Comparison of ENCODE assay signal across 13 mouse cellular contexts in genomic region chr5:25652435-25652834, GRCm38 (mm10). TPM values are rescaled to one million over a fixed set of nuclear protein-coding genes. Genes with fewer than 3 reads are reported as not detected.
A peak's percentile ranks its signal among the peaks of the same experiment; 100 is the strongest.
DNase-seq lines count a peak whose midpoint lies in the region; ATAC-seq and TF ChIP-seq lines count a peak whose summit lies in the region.
"Had no signal": no experiment of that assay in that cellular context is flagged by ENCODE, and none has a peak within 500 bp of the region (broad histone marks: within the 10 kb centered on the region; RNA-seq: fewer than 3 reads in every experiment).

No protein-coding gene starts in this region.

- H3K9me3 ChIP-seq in forebrain, postnatal 0 days (ENCODE audit: low read length): no peaks in the 10 kb centered on the region
- no peaks in the 10 kb centered on the region for H3K9me3 ChIP-seq in midbrain, embryonic 16.5 days (replicated peaks; ENCODE audit: control insufficient read depth, low read length, poor library complexity, severe bottlenecking)

- peak; percentile 12 for DNase-seq in left cerebral cortex, adult 11 months (ENCODE audit: low spot score)
- no peak for DNase-seq in left cerebral cortex, adult 18-20 months (ENCODE audit: low spot score in 2 of 2)
- DNase-seq in forebrain, postnatal 0 days: peak; percentile 75
- peak; percentile 66 to 89 for DNase-seq in layer of hippocampus, postnatal 14 days (ENCODE audit: low spot score in 2 of 2)
- DNase-seq in right cerebral cortex, postnatal 36 days (ENCODE audit: low spot score in 2 of 2): peak; percentile 6 to 23
- DNase-seq in adipocyte (ENCODE audit: low spot score): no peak
- DNase-seq in lung, postnatal 25 days (ENCODE audit: low spot score): no peak
- DNase-seq: adrenal gland, postnatal 14 days; cerebellum, adult 11-12 months; kidney, adult 8-10 months; thymus, postnatal 14 days had no signal

- 28% methylated on average over 7 of the region's 7 CpGs for WGBS in forebrain, postnatal 0 days
- WGBS in midbrain, embryonic 16.5 days: 76% methylated on average over 7 of the region's 7 CpGs

- H3K27ac ChIP-seq in forebrain, postnatal 0 days (ENCODE audit: low read depth, low read length): no peak overlapping the region
- H3K27ac ChIP-seq in midbrain, embryonic 16.5 days (ENCODE audit: low read length): no peak overlapping the region

- no peak overlapping the region for H3K9ac ChIP-seq in forebrain, postnatal 0 days
- H3K9ac ChIP-seq in midbrain, embryonic 16.5 days (ENCODE audit: low read depth, low read length): no peak overlapping the region

- H3K36me3 ChIP-seq in forebrain, postnatal 0 days (ENCODE audit: insufficient read depth): no peaks in the 10 kb centered on the region
- no peaks in the 10 kb centered on the region for H3K36me3 ChIP-seq in midbrain, embryonic 16.5 days (ENCODE audit: control insufficient read depth, insufficient read depth, low read length)

- no peak for TF ChIP-seq CTCF in forebrain, postnatal 0 days (IDR thresholded peaks at IDR 0.05; ENCODE audit: low read depth)

- ATAC-seq in forebrain, postnatal 0 days: peak; percentile 86
- no peak for ATAC-seq in midbrain, embryonic 16.5 days
- ATAC-seq: CD4-positive, CD25-positive, alpha-beta regulatory T cell, adult 4 months had no signal

- 0 out of 2 replicates have a peak, but pooled peaks cover 5% of the 10 kb centered on the region for H3K4me1 ChIP-seq in forebrain, postnatal 0 days (ENCODE audit: insufficient read depth)
- peaks cover 2% of the 10 kb centered on the region; the same call in 1 of the 2 replicates for H3K4me1 ChIP-seq in midbrain, embryonic 16.5 days (ENCODE audit: control insufficient read depth, insufficient read depth, low read length)

- H3K4me3 ChIP-seq in forebrain, postnatal 0 days (ENCODE audit: low read depth, low read length): no peak overlapping the region
- H3K4me3 ChIP-seq in midbrain, embryonic 16.5 days (ENCODE audit: low read depth, low read length): no peak overlapping the region

- no peak overlapping the region for H3K4me2 ChIP-seq in forebrain, postnatal 0 days (ENCODE audit: low read depth)
- no peak overlapping the region for H3K4me2 ChIP-seq in midbrain, embryonic 16.5 days (ENCODE audit: low read length)

- H3K27me3 ChIP-seq in forebrain, postnatal 0 days (ENCODE audit: insufficient read depth, low read length): no peaks in the 10 kb centered on the region
- no peaks in the 10 kb centered on the region for H3K27me3 ChIP-seq in midbrain, embryonic 16.5 days (ENCODE audit: control insufficient read depth, insufficient read depth, low read depth, low read length)

RNA-seq across cellular contexts. Expression of gene Xrcc2, which starts 53.2 kb away (rescaled TPM):
- 1 to 10 TPM; 6.0 to 6.9 TPM for total RNA-seq in left cerebral cortex, adult 18-20 months (2021)
- 7.3 and 7.6 TPM in 2 replicates for total RNA-seq in forebrain, postnatal 0 days (2014; rRNA removed)
- polyA plus RNA-seq in forebrain, postnatal 0 days (2015; fragmentation: Nextera tagmentation; extraction: Ambion mirVana): 3.3 and 4.1 TPM in 2 replicates
- 1 to 10 TPM; 4.5 to 6.1 TPM for total RNA-seq in layer of hippocampus, postnatal 14 days (2021)
- 4.4 and 4.5 TPM in 2 replicates for polyA plus RNA-seq in midbrain, embryonic 16.5 days (2015; fragmentation: Nextera tagmentation; extraction: Ambion mirVana)

Comparison
In these comparisons a context has a peak if more than half of its experiments do, and no peak if none do; other contexts are left out.
1. DNase-seq: peak in left cerebral cortex, adult 11 months (single experiment), forebrain, postnatal 0 days (single experiment), layer of hippocampus, postnatal 14 days (2 of 2) and right cerebral cortex, postnatal 36 days (2 of 2); none in left cerebral cortex, adult 18-20 months (0 of 2), adipocyte (single experiment) and lung, postnatal 25 days (single experiment).